Mouse (Mus musculus) ES-Bruce4 (cell line): ENCODE results near the gene Galntl6.

Experiments
- CTCF ChIP-seq: IDR thresholded peaks from one replicate; pipeline ENCODE4 v1.8.1; 2011; ENCODE audit warnings: low read depth, low read length
- EP300 ChIP-seq: IDR thresholded peaks from 2 replicates; pipeline ENCODE4 v1.6.1; 2011; ENCODE audit warnings: low read depth, low read length; ENCODE audit not compliant: insufficient read depth
- POLR2A ChIP-seq: IDR thresholded peaks from one replicate; pipeline ENCODE4 v1.8.1; 2011; ENCODE audit warnings: low read length; ENCODE audit not compliant: insufficient read depth

DNA sequence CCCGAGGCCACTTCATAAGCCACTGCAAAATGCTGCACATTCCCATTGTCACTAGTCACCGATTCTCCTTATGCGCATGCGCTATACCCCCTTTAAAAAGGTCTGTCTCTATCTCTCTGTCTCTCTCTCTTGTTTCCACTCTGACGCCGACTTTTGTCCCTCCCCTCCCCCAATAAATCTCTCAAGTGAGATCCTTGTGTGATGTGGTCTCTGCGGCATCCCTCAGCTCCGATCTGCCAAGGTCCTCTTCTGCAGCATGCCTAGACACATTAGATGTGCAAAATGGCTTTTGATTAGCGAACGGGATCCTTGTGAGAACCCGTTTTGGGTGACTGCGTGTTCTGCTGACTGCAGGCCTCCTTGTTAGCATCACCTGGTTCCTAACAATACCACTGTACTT is 1168.8 kb downstream of the Galntl6 start:
- no peak for TF ChIP-seq POLR2A
- TF ChIP-seq EP300: no peak
- TF ChIP-seq CTCF: no peak
